Mouse (Mus musculus): ENCODE measurements at regions not wholly inside any gene's neighbourhood (a gene's known extent, or its start where the extent isn't known, plus 50 kb on each side); places are given as distances from the start of the nearest gene placed in this dataset.
A peak's percentile ranks its signal among the peaks of the same experiment; 100 is the strongest.

DNA sequence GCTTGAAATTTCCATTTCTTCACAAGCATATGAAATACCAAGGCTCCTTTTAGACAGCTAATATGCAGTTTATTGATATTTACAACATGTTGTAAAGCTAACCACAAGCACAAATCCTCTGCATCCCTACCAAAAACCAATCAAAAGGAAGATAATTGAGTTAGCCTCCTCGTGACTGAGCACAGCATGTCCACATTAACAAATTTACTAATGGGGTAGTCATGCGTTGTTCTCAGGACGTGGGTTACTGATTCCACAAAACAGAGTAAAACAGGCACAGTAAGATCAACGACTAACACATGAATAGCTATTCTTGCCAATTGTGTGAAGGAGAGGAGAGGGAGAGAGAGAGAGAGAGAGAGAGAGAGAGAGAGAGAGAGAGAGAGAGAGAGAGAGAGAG, 169.3 kb upstream of the Lyplal1 start:
- no peak for DNase-seq

DNA sequence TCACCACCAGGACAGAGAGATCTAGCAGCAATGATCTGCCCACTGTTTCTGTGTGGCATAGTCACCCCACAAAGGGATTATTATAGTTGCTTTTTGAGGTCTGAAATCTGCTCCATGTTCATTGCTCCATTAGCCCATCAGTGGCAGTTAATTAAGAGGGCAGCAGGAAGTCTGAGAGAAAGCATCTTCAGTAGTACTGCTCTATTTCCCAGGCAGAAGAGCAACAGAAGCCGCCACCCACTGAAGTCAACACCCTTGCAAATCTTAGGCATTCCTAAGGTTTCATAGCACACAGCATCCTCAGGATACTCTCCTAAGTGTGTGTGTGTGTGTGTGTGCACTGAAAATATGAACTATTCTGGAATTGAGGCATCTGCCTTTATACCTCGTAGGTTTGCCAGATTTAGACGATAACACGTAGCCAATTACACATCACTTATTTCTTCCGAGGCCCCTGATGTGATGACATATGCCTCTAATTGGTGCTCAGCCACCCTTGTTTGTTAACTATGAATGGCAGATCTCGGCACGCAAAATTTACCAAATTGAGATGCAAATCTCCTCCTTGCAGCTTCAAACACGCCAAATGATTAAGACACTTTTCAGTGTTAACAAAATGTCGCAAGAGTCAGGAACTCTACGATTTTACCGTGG, 161.0 kb upstream of the Lyplal1 start:
- no peak for DNase-seq

DNA sequence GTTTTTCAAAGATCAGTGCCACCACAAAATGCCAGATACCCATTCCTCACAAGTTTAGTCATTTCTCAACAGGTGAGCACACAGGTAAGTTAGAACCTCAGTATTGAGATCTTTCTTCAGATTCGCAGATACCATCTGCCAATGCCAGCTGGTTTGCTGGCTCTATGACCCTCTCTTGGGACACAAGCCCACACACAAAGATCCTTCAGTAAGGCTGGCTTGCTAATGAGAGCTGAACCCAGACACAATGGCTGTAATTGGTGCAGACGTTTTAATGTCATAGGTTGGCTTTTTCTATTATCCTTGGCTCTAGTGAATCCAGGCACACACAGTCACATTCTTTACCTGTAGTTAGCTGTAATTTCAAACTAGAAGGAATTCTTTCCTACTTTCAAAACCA, 154.3 kb upstream of the Lyplal1 start:
- no peak for DNase-seq

DNA sequence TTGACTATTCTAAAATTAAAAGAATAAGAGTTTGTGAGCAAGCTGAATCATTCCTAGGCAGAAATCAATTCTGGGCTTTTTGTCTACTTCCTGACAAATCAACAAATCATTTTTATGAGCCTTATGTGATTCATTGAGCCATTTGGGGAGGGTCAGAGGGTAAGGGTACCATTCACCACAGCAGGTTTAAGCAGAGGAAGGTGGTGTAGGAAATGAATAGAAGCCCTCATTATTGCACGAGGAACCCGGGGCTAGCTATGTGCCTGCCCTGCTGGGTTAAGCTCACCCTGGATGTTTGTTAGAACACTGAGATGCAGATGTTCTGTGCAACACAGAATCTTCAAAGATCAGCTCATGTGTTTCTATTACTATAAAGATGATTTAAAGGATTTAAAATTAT, 150.2 kb upstream of the Lyplal1 start:
- no peak for DNase-seq

DNA sequence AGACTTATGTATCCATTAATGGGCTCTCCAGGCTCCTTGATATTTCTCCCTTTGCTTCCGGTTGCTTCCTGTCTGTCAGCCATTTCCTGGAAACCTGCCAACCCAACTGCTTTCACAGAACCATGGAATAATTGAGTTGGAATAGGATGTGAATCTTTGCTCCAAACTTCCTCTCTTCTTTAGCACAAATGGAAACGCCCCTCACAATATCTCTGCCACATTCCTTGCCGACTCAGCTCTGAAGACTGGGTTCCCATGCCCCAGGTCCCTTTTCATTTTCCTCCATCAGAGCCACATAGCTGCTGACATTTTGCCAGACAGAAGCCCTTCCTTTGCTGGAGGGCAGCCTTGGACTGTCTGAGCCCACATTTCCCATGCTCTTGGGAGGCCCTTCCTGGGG, 147.5 kb upstream of the Lyplal1 start:
- DNase-seq: no peak

DNA sequence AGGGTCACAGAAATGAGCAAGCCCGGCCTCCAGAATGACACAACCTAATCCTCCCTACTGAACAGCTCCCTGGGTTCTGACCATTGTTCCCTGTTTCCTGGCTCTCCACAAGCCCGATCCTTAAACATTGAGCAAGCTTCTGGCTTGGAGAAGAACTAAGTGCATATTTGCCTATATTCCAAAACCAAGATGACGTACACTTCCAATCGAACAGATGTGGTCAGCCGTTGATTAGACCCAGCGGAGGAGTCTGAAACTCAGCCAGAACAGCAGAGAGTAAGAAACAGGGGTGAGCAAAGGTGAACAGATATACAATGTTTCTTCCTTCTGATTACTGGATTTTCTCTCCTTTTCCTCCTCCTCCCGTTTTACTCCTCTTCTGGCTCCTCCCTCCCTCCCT, 146.8 kb upstream of the Lyplal1 start:
- no peak for DNase-seq

DNA sequence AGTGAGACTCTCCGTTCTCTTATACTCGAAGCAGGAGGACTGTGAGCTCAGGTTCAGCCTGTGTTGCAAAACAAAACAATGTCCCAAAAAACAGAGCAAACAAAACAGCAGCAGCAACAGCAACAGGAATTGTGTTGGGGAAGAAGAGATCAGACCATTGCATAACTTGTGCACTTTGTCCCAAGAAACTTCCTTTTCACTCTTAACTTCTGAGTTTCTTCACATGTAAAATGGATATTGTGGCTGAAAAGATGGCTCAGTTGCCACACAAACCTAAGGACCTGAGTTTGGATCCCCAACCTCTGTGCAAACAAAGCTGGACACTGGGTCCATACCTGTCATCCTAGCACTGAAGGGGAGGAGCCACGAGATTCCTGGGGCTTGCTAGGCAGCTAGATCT, 146.1 kb upstream of the Lyplal1 start:
- no peak for DNase-seq

DNA sequence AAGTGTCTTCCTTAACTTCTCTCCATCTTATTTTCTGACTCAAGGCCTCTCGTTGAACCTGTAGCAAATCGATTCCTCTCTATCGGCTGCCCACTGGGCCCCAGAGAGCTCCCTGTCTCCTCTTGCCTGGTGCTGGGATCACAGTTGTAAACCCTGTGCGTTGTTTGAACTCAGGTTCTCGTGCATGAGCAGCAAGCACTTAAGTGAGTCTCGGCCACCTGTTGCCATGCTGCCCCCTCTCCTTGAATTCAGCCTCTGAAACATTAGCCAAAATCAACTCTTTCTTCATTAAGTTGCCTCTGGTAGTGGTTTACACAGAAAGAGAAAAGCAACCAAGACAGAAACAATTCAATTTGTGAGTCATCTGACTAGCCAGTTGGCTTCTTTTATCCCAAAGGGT, 144.9 kb upstream of the Lyplal1 start:
- no peak for DNase-seq

DNA sequence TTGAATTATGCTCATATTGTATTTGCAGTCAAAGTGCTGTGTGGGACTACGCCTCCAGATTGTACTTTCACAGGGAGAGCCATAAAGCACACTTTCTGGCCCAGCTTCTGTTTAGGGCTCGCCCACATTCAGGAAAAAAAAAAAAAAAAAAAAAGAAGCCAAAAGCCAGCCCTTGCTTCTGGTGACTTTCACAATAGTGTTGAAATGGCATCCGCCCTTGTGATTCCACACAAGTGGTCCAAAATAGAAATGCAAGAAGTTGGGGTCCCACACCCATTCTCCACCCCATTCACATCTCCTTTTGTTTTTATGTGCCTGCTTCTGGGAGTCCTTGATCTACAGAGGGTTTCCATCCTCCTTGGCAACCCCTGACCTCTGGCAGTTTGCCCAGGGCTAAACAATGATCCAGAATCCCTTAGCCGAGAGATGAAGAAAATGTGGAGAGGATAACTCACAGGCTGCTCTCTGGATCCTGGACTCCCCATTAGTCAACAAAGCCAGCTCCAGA, 144.3 kb upstream of the Lyplal1 start:
- DNase-seq: peak; percentile 67

DNA sequence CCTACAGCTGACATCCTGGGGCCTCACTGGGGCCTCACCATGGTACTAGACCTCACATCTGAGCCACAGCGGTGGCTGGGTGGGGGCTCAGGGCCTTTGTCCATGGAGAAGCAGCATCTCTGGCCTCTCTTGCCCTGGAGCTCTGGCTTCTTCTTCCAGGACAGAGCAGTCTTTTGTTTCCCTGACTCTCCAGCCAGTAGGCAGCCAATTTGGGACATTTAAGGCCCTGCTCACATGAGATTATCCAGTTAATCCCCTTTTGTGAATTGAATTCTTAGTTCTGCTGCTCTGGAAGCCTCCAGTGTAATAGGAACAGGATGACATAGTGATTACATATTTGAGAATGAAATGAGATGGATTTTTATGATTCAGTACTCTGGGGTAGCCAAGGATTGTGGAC, 140.5 kb upstream of the Lyplal1 start:
- no peak for DNase-seq

DNA sequence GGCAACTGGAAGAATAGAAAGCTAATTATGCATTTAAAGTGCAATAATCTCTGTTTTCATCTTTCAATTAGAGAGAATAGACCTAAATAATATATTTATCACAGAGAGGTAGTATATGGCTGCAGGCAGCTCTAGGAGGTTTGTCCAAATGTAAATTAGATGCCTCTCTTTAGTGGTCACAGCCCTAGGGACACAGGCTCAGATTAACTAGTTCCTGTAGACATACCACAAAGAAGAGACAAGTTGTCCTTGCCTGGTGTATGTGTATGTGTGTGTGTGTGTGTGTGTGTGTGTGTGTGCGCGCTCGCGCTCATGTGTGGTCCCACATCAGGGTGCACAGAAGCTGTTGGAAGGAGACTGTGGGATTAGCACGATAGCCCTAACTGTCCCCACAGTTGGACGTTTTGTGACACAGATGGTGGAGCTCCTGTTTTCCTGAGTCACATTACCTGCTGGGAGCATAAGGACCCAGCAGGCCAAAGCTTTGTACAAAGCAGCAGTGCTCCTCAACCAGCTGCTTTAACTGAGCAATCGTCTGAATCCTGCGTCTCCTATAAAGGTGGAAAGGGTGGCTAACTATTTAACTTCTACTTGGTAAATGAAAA, 138.5 kb upstream of the Lyplal1 start:
- no peak for DNase-seq

DNA sequence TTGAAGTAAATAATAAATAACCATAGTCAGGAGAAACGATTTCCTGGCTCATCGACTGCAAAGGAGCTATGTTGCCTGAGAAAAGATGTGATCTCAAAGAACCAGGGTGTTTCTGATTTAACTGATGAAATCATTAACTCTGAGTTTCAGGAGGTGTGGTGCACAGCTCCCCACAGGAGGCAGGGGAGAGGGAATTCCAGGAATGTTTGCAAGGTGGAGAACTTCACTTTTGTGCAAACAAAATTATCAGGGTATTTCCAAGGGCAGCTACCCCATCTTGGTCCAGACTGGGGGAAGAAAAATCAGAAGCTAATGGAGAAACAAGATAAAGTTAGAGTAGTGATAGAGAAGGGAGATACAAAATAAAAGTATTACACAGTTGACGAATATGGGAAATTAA, 137.4 kb upstream of the Lyplal1 start:
- no peak for DNase-seq

DNA sequence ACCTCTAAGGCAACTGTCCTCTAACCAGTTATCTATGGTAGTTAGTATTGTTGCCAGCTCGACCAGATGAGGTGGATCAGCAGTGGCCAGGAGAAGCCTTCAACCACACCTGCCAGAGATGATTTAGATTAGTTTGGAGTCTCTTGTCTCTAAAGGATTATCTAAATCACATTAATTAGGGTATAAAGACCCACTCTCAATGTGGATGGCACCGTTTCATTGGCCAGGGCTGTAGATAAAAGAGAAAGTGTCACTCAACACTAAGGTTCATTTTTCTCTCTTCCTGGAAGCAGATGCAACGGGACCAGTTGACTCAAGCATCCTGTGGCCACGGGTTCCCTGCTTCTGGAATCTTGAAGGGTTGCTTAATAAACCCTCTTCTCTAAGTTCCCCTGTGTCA, 135.4 kb upstream of the Lyplal1 start:
- DNase-seq: no peak

DNA sequence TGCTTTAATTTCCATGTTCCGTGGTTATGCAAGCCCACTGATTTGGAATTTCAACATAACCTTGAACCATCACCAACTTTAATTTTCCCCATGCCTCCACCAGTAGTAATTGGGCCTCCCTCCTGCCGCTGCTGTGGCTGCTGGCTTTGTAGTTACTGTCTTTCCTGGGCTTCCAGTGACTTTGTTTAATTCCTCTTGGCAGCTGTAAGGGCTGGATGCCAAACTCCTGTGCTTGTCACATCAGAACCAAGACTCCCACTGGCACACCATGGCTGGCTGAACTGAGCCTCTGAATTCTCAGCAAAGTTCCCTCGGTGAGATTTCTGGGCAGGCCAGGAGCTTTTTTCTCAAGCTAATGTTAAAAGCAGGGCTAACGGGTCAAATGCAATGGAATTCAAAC, 133.2 kb upstream of the Lyplal1 start:
- no peak for DNase-seq

DNA sequence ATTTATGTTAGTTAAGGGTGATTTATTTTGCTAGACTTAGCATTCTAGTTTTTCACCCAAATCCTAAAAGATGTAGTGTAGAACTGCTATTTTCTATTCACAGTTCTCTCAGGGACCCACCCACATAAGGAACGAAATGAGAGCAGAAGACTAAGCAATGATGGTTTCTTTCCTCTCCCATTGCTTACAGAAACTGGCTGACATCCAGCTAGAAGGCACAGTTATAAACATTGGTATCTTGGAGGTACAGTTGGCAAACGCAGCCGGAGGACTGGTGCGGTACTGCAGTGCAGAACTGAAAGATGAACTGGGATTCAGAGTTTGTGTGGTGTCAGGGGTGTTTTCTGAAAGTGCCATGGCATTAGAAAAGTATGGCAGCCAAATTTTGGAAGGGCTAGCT, 132.1 kb upstream of the Lyplal1 start:
- DNase-seq: no peak

DNA sequence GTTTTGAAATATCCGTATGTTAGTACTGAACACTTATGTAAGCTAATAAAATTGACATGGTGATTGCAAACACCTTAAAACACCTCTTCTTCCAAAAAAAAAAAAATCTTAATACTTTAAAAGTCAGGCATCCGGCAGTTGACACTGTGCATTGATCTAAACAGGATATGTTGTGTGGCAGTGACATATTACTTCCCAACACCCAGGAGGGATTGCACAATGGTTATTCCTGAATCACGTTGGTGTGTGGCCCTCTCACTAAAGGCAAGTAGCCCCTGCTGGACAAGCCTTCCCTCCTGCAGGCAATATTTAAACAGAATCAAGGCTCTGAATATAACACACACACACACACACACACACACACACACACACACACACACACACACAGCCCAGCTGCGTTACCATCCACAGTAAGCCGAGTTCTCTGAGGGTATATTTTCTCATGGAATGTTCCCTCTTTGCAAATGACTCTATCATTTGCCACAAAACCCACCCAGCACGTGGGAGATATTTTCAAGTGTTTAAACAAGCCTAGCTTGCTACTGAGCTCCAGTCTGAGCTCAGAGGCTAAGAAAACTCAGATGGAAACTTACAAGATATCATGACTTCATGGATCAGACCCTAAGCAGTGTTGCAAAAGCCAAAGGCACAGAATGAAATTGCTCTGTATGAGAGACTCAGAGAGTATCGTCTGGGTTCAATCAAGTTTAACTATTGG, 128.8 kb upstream of the Lyplal1 start:
- DNase-seq: no peak

DNA sequence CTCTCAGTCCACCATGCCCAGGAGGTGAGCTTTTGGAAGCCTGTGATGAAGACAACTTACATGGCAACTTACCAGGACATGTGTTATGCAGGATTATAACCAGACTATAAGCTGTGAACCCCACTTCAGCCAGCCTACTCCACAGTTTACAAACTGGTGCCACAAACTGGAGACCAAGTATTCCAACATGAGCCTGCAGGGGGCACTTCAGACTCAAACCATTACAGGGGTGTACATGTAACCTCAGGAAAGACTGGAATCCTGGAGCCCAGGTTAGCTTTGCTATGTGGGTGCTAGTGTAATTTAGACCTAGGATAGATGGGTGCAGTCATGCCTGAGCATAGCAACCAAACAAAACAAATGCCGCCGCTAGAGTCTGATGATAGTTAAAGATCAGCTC, 124.0 kb upstream of the Lyplal1 start:
- peak; percentile 53 for DNase-seq

DNA sequence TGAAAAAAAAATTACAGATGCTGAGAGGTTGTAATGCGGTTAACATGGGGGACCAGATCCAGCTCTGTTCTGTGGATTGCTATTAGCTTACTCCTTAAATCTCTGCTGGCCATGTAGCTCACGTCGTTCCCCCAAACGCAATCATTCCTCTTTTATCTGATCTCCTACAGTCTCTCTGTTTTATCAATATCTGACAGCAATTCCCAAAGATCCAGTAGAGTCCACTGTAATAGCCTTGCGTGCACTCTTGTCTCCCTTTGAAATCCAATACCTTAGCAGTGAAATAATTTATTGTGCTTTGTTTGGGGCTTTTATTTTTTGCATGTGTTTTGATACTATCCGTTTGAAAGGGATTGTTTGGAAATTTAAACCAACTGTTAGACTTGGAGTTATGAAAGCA, 120.4 kb upstream of the Lyplal1 start:
- no peak for DNase-seq

DNA sequence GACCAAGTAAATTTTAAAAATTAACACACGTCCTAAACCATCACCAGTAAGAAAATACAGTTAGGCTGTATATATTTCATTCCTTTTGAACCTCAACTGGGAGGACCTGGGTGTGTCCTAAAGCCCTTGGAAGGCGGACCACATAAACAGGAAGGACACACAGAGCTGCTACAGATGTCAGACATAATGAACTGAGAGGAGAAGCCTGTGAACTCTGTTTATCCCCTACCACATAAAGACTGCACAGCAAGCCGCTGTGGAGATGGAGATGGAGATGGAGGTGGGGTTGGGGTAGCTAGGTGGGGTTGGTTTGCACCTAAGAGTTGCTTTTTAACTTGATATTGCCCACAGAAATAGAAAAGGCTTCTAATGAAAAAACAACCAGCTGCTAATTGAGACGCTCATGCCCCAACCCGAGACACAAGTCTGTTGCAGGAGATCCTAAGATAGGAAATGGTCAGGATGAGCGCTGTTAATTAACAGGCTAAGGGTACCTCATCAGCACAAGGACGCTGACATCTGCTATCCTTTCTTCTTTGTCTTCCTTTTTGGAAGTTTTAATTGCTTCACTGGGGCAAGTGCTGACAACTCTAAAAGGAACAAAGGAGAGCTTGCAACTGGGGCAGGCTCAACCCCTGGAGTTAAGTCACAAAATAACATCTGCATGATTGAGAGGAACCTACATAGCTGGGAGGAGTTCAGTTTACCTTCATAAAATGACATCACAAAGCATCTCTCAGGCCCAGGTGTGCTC, 119.3 kb upstream of the Lyplal1 start:
- no peak for DNase-seq

DNA sequence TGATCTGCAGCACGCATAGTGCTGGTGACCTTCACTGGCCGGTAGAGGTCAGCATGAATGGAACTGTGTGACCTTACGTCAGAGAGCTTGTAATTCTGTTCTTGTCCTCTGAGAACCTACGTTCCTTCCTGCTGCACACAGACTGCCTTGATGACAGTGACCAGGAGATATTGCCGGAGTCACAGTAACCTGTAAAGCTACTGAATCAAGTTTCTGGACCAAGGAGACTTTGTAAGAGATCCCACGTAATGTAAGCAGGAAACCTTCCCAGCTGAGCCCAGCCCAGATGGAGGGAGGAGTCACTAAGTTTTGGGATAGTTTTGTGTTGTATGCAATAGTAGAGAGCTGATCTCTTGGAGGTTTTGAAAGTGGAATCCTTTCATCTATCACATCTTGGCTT, 117.4 kb upstream of the Lyplal1 start:
- no peak for DNase-seq

DNA sequence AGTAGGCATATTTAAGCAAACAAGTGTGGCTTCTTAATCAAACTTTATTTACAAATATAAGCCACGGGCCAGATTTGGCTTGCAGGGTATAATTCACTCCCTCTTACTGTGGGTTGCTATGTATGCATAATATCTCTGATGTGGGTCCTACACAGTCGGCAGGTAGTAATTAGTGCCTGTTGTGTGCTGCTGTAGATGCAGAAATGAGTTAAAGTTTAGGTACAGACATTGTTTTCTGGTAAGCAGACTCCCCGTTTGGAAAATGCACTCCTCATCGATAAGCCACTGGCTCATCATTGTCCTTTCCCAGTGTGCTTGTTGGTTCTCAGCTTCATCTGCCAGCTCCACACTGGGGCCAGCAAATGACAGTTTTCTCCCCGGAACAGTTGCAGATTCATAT, 113.4 kb upstream of the Lyplal1 start:
- no peak for DNase-seq

DNA sequence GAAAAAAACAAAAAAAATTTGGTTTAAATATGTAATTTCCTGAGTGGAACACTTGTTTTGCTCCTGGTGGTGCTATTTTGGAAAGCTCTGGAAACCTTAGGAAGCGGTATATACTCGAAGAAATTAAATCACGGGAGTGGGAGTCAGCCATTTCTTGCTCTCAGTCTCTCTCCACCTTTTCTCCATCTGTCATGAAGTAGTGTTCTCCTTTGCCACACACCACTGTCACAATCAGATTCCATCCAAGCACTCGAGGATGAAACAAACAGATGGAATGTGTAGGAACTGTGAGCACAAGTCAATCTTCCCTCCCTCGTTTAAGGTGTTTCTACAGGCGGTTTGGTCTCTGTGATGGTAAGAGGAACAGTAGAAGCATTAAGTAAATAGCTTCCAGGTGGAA, 112.7 kb upstream of the Lyplal1 start:
- no peak for DNase-seq

DNA sequence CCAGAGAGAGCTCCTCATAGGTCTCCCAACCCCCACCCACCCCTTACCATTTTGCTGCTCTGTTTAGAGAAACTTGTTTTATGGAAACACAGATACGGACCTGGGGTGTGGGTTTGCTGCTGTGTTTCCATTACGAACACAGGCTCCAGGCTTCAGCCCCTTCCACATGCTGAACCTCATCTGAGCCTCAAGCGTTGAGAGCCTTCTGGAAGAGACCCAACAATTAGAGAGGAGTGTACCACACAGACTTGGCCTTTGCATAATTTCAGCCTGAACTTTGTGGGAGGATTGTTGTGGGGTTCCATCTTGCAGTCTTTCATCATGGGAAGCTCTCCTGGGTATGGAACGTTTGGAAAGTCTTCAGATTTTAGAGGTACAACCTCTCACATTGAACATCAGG, 111.3 kb upstream of the Lyplal1 start:
- no peak for DNase-seq

DNA sequence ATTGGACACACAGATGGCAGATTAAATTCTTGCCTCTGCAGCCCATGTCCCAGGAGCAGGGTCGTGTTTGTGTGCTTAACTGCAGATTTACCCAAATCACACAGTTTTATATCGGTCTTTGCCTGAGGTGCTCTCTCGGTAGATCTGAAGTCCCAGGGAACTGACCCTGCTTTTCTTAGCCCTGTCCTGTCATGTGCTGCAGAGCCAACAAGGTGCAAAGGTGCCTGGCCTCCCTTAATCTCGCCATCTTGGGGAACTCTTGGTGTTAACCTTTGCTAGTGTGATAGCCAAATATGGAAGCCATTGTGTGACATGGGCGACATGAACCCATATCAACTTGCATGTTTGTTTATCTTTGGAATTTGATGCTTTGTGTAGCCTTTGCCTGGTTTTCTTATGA, 107.1 kb upstream of the Lyplal1 start:
- DNase-seq: no peak

Measured in kidney, adult 18-20 months (tissue).